ENCODE assay signal across 23 mouse cellular contexts in the genomic region with DNA sequence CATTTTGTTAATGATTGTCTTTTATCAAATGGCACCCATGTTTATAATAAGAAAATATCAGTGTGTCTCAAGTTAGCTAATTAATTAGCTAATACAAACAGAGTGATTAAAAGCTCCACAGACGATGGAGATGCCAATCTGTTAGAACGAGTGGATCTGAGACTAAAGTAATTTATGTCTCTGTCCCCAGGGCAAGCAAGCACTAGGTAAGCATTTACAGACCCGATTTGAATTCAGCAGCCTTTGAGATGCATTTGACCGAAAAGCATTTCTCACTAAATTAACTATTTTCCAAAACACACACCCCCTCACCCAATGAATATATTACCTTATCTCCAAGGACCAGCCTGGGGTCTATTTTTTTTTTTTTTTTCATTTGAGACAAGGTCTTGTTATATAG. TPM values are rescaled to one million over a fixed set of nuclear protein-coding genes. Genes with fewer than 3 reads are reported as not detected.
DNase-seq lines count a peak whose midpoint lies in the region; ATAC-seq lines count a peak whose summit lies in the region.
"Had no signal": no experiment of that assay in that cellular context is flagged by ENCODE, and none has a peak within 500 bp of the region (broad histone marks: within the 10 kb centered on the region; RNA-seq: fewer than 3 reads in every experiment).

No protein-coding gene starts in this region.

- H3K36me3 ChIP-seq in kidney, embryonic 15.5 days, result no peaks in the 10 kb centered on the region
- no peaks in the 10 kb centered on the region for H3K36me3 ChIP-seq in kidney, embryonic 16.5 days (ENCODE audit: insufficient read depth, low read length)
- no peaks in the 10 kb centered on the region for H3K36me3 ChIP-seq in neural tube, embryonic 12.5 days
- H3K36me3 ChIP-seq: embryonic facial prominence, embryonic 15.5 days; forebrain, embryonic 10.5 days; heart, embryonic 10.5 days; hindbrain, embryonic 15.5 days had no signal

- peak; percentile 34 for DNase-seq in kidney, adult 11 months
- DNase-seq in kidney, postnatal 36 days, result peak; percentile 21 to 43
- DNase-seq in neural tube, embryonic 10.5 days (ENCODE audit: extremely low spot score, low spot score), result no peak
- DNase-seq in cerebellum, postnatal 36 days, result no peak
- DNase-seq: adrenal gland, postnatal 25 days; cerebellum, adult 2 months; cerebellum, postnatal 10 days; embryo, embryonic 11 days; gastrocnemius, postnatal 10 days; heart, adult 18-20 months; heart, postnatal 10 days; heart, postnatal 4 days had no signal

- no peak for ATAC-seq in kidney, embryonic 15.5 days (replicated peaks; ENCODE audit: low FRiP score)
- ATAC-seq in kidney, embryonic 16.5 days (ENCODE audit: low FRiP score, low TSS enrichment), result no peak
- peak; percentile 48 for ATAC-seq in neural tube, embryonic 12.5 days (ENCODE audit: low FRiP score, low read depth)

- no peak overlapping the region for H3K4me3 ChIP-seq in kidney, embryonic 15.5 days (replicated peaks)
- H3K4me3 ChIP-seq in kidney, embryonic 16.5 days (ENCODE audit: low read length), result no peak overlapping the region
- H3K4me3 ChIP-seq in neural tube, embryonic 12.5 days, result no peak overlapping the region
- H3K4me3 ChIP-seq: embryonic facial prominence, embryonic 15.5 days; erythroblast, embryonic 14.5 days; forebrain, embryonic 10.5 days; heart, embryonic 10.5 days; hindbrain, embryonic 15.5 days had no signal

- H3K9ac ChIP-seq in kidney, embryonic 15.5 days, result no peak overlapping the region
- no peak overlapping the region for H3K9ac ChIP-seq in kidney, embryonic 16.5 days (replicated peaks; ENCODE audit: low read length)
- no peak overlapping the region for H3K9ac ChIP-seq in neural tube, embryonic 12.5 days
- H3K9ac ChIP-seq: embryonic facial prominence, embryonic 15.5 days; hindbrain, embryonic 15.5 days had no signal

- 23% methylated on average over 4 of the region's 4 CpGs for WGBS in kidney, embryonic 15.5 days
- WGBS in kidney, embryonic 16.5 days, result 26% methylated on average over 4 of the region's 4 CpGs
- WGBS in neural tube, embryonic 12.5 days, result 35% methylated on average over 4 of the region's 4 CpGs

- peaks cover 6% of the 10 kb centered on the region; the same call in 1 of the 2 replicates for H3K4me1 ChIP-seq in kidney, embryonic 15.5 days
- peaks cover 3% of the 10 kb centered on the region; the same call in 1 of the 2 replicates for H3K4me1 ChIP-seq in kidney, embryonic 16.5 days (ENCODE audit: insufficient read depth, low read length)
- no peaks in the 10 kb centered on the region for H3K4me1 ChIP-seq in neural tube, embryonic 12.5 days
- H3K4me1 ChIP-seq: embryonic facial prominence, embryonic 15.5 days; heart, embryonic 10.5 days had no signal

- no peaks in the 10 kb centered on the region for H3K27me3 ChIP-seq in kidney, embryonic 15.5 days
- H3K27me3 ChIP-seq in kidney, embryonic 16.5 days (ENCODE audit: insufficient read depth, low read length), result no peaks in the 10 kb centered on the region
- no peaks in the 10 kb centered on the region for H3K27me3 ChIP-seq in neural tube, embryonic 12.5 days (replicated peaks)
- H3K27me3 ChIP-seq: embryonic facial prominence, embryonic 15.5 days; hindbrain, embryonic 15.5 days had no signal

- H3K9me3 ChIP-seq in kidney, embryonic 15.5 days (replicated peaks), result no peaks in the 10 kb centered on the region
- no peaks in the 10 kb centered on the region for H3K9me3 ChIP-seq in kidney, embryonic 16.5 days (ENCODE audit: low read length)
- no peaks in the 10 kb centered on the region for H3K9me3 ChIP-seq in neural tube, embryonic 12.5 days
- H3K9me3 ChIP-seq: embryonic facial prominence, embryonic 15.5 days; forebrain, embryonic 10.5 days; heart, embryonic 10.5 days; hindbrain, embryonic 15.5 days had no signal

- H3K4me2 ChIP-seq in kidney, embryonic 15.5 days, result no peak overlapping the region
- H3K4me2 ChIP-seq in kidney, embryonic 16.5 days (replicated peaks; ENCODE audit: low read depth, low read length), result no peak overlapping the region
- no peak overlapping the region for H3K4me2 ChIP-seq in neural tube, embryonic 12.5 days (replicated peaks)
- H3K4me2 ChIP-seq: embryonic facial prominence, embryonic 15.5 days; hindbrain, embryonic 15.5 days had no signal

- H3K27ac ChIP-seq in kidney, embryonic 15.5 days, result no peak overlapping the region
- H3K27ac ChIP-seq in kidney, embryonic 16.5 days (ENCODE audit: low read length), result no peak overlapping the region
- H3K27ac ChIP-seq in neural tube, embryonic 12.5 days, result no peak overlapping the region
- H3K27ac ChIP-seq: embryonic facial prominence, embryonic 15.5 days; forebrain, embryonic 10.5 days; heart, embryonic 10.5 days; hindbrain, embryonic 15.5 days had no signal

RNA-seq across cellular contexts. Expression of a gene that starts 18.2 kb away (rescaled TPM):
- 0.80 and 0.92 TPM in 2 replicates for polyA plus RNA-seq in kidney, embryonic 15.5 days (2015; fragmentation: Nextera tagmentation; extraction: Ambion mirVana)
- 1.3 TPM in 2 replicates for polyA plus RNA-seq in kidney, embryonic 16.5 days (2015; fragmentation: Nextera tagmentation; extraction: Ambion mirVana)
- 0.05 and 0.09 TPM in 2 replicates for polyA plus RNA-seq in neural tube, embryonic 12.5 days (2016; fragmentation: Nextera tagmentation; extraction: Ambion mirVana)
- polyA plus RNA-seq: adrenal gland, adult 2 months; erythroblast, embryonic 14.5 days; forebrain, embryonic 10.5 days; forebrain, embryonic 16.5 days; heart, embryonic 14.5 days had no signal

Comparison
In these comparisons a context has a peak if more than half of its experiments do, and no peak if none do; other contexts are left out.
1. DNase-seq: peak in kidney, adult 11 months (single experiment) and kidney, postnatal 36 days (2 of 2); none in neural tube, embryonic 10.5 days (single experiment) and cerebellum, postnatal 36 days (0 of 2).